Mouse (Mus musculus) T-cell, adult 2 months (primary cell): Measurements from ENCODE around the gene Adprm.

Experiments
- DNase-seq: peaks from one replicate; pipeline ENCODE4 v3.0.0; 2022; ENCODE audit warnings: low spot score

Gene Adprm

GRCm38 (mm10) chr11:67076781-67077180, 24.4 kb upstream of the Adprm start:
- no peak for DNase-seq

DNA sequence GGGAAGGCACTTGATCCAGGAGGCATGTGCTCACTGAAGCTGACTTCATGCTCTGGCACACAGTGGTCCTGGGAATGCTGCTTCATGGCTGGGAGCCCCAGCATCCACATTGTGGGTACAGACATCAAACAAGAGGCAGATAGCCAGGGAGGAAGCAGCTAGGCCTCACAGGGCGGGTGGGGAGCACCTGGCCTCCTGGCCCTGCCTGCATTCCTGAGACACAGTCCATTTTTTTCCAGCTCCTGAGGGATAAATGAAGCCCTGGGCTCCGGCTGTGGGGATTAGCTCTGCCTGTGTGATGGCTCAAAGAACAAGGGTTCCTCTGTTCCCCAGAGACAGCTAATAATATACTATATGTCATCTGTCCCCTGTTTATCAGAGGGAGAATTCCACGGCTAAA, 22.6 kb upstream of the Adprm start:
- DNase-seq = no peak

- no peak for DNase-seq
Measured at GRCm38 (mm10) chr11:67072615-67073130, 20.3 kb upstream of the Adprm start.

DNA sequence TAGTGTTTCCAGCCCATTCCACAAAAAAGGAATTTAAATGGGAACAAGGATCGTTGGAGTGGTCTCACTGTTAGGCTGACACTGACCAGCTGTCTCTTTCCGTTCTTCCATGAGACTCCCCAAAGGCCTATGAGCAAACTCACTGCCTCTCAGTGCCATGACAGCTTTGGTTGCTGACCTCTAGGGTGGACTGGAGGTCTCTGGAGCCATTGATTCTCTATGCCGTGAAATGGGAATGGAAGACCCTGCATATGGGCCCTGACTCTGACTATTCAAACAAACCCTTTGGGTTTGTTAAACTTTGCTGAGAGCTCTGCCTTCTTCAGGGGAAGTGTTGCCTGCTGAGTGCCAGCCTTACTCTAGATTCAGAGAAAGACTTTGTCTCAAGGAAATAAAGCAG, 15.3 kb upstream of the Adprm start:
- no peak for DNase-seq

GRCm38 (mm10) chr11:67062726-67063125, 10.3 kb upstream of the Adprm start:
- DNase-seq = no peak

DNA sequence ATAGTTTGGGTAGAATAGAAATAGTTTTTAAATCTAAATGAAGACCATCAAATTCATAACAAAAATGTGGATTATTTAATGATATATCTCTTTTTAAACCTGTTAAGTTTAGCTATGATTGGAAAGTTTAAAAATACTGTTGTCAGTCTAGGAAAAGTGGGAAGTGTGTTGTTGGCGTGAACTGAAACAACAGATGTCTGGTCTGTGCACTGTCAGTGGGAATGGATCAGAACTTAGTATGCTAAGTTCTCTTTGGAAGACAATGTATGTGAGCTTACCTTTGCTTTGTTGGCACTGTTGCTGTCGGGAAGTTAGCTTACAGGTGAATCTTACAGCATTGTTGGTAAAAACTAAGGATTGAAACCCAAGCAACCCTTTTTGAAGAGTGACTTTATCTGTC, 8.9 kb upstream of the Adprm start:
- no peak for DNase-seq

GRCm38 (mm10) chr11:67054754-67055365, 2.5 kb upstream of the Adprm start:
- DNase-seq = no peak

GRCm38 (mm10) chr11:67051676-67052320, 596 bp downstream of the Adprm start:
- no peak for DNase-seq

DNA sequence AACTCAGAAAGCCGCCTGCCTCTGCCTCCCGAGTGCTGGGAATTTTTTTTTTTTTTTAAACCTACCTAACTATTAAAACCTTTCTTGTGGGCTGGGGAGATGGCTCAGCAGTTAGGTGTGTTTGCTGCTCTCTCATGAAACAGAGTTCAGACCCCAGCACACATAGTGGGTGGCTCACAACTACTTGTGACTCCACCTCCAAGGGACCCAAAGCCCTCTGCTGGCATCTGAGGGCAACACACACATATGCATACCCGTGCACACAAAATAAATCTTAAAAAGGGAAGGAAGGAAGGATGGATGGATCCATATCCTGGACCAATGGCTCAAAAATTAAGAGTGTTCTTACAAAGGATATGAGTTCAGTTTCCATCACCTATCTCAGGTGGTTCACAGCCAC, 3.1 kb downstream of the Adprm start:
- DNase-seq = no peak

DNA sequence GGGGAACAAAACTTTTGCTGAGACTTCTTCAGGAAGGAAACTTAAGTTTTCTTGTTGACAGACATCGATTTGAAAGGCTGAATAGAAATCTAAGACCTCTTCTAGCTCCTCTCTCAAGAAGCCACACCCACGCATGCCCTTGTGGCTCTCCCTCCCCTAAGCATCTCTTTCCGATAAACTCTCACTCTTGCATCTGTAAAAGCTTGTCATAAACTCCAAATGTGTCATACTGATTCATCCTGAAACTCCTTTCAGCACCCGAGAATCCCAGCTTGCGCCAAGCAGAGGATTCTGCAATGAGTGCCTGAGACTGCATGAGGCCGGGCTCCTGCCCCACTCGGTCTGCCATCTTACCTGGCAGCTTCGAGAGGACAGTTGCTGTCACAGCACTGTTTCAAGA, 3.9 kb downstream of the Adprm start:
- no peak for DNase-seq

DNA sequence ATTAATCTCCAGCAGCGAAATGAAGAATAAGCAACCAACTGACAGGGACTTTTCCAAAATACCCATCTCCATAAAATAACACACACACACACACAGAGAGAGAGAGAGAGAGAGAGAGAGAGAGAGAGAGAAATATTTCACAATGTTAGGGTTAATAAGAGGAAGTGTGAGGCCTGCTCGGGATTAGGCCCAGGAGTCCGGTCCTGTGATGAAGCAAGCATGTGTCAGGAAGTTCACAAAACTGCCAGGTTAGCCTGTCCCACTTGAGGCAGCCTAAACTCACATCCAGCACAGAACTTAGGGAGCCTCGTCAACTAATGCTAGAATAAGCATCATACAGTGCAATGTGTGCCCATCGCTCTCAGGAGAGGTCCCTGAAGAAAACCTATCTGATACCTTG, 5.2 kb downstream of the Adprm start:
- no peak for DNase-seq

DNA sequence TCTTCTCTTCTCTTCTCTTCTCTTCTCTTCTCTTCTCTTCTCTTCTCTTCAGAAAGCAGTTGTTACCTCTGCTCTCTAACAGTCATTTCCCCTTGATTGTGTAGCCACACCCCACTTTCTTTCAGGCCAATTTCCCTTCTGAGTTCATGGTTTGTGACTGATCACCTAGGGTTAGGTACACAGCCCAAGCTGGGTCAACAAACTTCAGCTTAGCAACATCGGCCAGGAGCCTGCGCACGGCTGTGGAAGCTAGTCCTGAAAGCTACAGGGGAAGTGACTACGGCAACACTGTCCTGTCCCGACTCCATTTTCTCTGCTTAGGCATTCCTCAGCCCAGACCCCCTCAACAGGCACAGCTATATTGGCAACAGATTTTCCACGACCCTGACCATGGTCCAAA, 7.4 kb downstream of the Adprm start:
- DNase-seq = no peak

DNA sequence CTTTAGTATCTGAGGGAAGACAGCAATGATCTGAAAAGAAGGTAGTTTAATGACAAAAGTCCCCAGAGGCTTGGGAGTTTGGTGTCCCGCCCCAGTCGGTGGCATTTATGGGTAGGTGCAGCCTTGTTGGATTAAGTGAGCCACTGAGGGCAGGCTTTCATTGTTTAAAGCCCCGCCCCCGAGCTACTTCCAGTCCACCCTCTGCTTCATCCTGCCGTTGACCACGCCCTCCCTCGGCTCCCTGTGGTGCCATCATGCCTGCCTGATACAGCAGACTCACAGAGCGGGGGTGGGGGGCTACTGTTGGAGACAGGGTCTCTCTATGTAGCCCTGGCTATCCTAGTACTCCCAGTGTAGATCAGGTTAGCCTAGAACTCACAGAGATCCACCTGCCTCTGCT, 9.4 kb downstream of the Adprm start:
- DNase-seq = no peak

GRCm38 (mm10) chr11:67040483-67040882, 11.9 kb downstream of the Adprm start:
- no peak for DNase-seq

- no peak for DNase-seq
Measured at GRCm38 (mm10) chr11:67039799-67040198, 12.6 kb downstream of the Adprm start.

- no peak for DNase-seq
Measured at GRCm38 (mm10) chr11:67036892-67037291, 15.5 kb downstream of the Adprm start.

GRCm38 (mm10) chr11:67036229-67036628, 16.2 kb downstream of the Adprm start:
- no peak for DNase-seq

DNA sequence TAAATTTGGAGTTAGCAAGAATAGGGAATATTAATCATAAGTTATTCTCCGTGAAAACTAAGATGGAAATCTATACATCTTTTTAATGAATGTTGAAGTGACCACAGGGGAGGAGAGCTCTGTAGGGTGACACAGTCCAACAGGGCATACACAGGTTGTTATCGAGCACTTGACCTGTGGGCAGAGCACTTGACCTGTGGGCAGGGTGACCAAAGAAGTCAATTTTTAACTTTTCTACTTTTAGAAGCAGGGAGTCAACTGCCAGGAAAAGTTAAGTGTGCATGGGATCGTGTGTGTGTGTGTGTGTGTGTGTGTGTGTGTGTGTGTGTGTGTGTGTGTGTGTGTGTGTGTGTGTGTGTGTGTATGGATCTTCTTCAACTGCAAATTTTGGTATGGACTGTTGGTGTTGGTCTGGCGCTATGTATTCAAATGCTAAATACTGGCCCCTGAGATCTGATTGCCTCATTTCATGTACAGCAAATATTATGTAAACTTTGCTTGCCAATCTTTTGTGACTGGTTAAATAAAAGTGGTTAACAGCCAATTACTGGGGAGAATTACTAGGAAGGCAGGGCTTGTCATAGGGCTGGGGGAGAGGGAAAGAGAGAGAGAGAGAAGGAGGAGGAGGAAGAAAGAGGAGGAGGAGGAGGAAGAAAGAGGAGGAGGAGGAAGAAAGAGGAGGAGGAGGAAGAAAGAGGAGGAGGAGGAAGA, 17.5 kb downstream of the Adprm start:
- DNase-seq = no peak

- no peak for DNase-seq
Measured at GRCm38 (mm10) chr11:67031603-67031915, 20.8 kb downstream of the Adprm start.

- DNase-seq = no peak
Measured at GRCm38 (mm10) chr11:67030904-67031602, 21.3 kb downstream of the Adprm start.

DNA sequence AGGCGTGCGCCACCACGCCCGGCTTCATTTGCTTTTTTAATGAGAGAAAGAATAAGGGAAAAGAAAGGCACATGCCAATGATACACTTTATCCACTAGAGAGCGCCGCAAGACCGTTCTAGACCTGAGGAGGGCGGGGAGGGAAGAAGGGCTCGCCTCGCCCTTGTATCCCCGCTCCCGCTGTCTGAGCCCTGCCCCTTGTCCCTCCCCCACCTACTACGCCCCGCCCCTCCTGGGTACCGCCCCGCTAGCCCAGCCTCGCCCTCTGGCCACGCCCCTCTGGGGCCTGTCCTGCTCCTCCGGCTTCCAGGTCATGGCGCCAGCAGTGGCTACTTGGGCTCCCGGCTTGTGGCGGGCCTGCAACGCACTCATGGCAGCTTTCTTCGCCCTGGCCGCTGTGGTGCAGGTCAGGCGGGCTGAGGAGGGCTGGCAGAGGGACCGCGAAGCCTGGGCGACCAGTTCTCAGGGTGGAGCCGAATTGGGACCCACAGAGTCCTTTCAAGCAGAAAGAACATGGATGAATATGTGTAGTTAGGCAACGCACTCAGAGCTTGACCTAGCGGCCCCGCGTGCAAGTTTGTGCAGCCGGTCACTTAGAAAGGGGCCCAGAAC, 27.4 kb downstream of the Adprm start, which contains the start of gene Tmem220:
Gene Tmem220 (plus strand): TSS at position 288 of the 611 bp plus-strand sequence.
- DNase-seq = peak; percentile 88

DNA sequence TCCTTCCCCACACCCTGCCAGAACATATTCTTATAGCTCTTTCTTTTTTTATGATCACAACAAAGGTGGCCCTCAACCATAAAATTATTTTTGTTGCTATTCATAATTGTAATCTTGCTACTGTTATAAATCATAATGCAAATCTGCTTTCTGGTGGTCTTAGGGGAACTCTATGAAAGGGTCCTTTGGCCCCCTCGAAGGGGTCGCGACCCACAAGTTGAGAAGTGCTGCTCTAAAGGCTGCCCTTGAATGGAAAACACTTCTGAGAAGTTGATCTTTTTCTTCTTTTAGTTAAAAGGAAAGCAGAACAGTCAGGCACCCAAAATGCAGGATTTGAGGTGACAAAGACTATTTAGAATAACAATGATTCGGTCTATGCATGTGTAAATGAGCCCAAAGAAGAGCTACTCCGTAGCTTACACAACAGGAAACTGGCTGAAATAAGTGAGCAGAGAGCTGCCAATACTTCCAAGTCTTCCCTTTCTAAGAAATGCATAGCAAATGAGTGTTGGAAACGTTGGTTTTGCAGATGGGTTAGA, 28.5 kb downstream of the Adprm start:
- DNase-seq = no peak
